8 mouse cellular contexts compared by ENCODE assay signal in genomic region chr14:21853456-21854109, GRCm38 (mm10). TPM values are rescaled to one million over a fixed set of nuclear protein-coding genes. Genes with fewer than 3 reads are reported as not detected.
DNase-seq lines count a peak whose midpoint lies in the region; ATAC-seq and TF ChIP-seq lines count a peak whose summit lies in the region.

No protein-coding gene starts in this region.

- peak overlapping the region in 1 of 2 experiments; percentile 34; a peak in 1 of 4 replicates for H3K4me3 ChIP-seq in ES-E14 (ENCODE audit: insufficient read depth in 1 of 2, low read depth in 1 of 2, low read length in 2 of 2, poor library complexity in 1 of 2, severe bottlenecking in 1 of 2)
- peak overlapping the region; percentile 42 for H3K4me3 ChIP-seq in forebrain, embryonic 10.5 days
- H3K4me3 ChIP-seq in lung, postnatal 0 days (ENCODE audit: low read depth, low read length) = peak overlapping the region; percentile 12; the same call in 1 of the 2 replicates

- H3K27ac ChIP-seq in ES-E14 (ENCODE audit: insufficient read depth, low read depth, low read length, poor library complexity, severe bottlenecking) = no peak overlapping the region
- peak overlapping the region; percentile 85 for H3K27ac ChIP-seq in forebrain, embryonic 10.5 days
- H3K27ac ChIP-seq in lung, postnatal 0 days (ENCODE audit: low read length) = 0 out of 2 replicates have a peak overlapping the region, but pooled peaks have one; percentile 20

- WGBS in forebrain, embryonic 10.5 days = 11% methylated on average over 17 of the region's 17 CpGs
- WGBS in lung, postnatal 0 days = 11% methylated on average over 17 of the region's 17 CpGs

- in situ Hi-C loops in ES-E14 (cut with MboI; ENCODE audit: low sequenced_read_pairs in 2 of 2, unreplicated experiment in 2 of 2) = loop anchor here in 1 of 2 experiments (25.0 kb wide), 1 partner anchor 716 kb away; no protein-coding TSS in a partner anchor

- TF ChIP-seq CTCF in lung, postnatal 0 days (IDR thresholded peaks at IDR 0.05) = peak; percentile 85

- no peak for TF ChIP-seq EP300 in lung, postnatal 0 days (IDR thresholded peaks at IDR 0.05)

- intact Hi-C loops in heart, postnatal 25 days (cut with DNase I) = no loop called here

- peaks cover 0 to 15% of the 10 kb centered on the region in 2 experiments; a peak in 1 of 4 replicates for H3K4me1 ChIP-seq in ES-E14 (ENCODE audit: control insufficient read depth in 2 of 2, insufficient read depth in 2 of 2, low read length in 2 of 2, poor library complexity in 1 of 2)
- H3K4me1 ChIP-seq in forebrain, embryonic 10.5 days = peaks cover 46% of the 10 kb centered on the region
- peaks cover 19% of the 10 kb centered on the region; the same call in 1 of the 2 replicates for H3K4me1 ChIP-seq in lung, postnatal 0 days (ENCODE audit: insufficient read depth, low read depth, low read length)

- no peaks in the 10 kb centered on the region for H3K9me3 ChIP-seq in ES-E14 (ENCODE audit: control insufficient read depth, insufficient read depth, low read depth, low read length)
- H3K9me3 ChIP-seq in forebrain, embryonic 10.5 days = no peaks in the 10 kb centered on the region
- no peaks in the 10 kb centered on the region for H3K9me3 ChIP-seq in lung, postnatal 0 days (ENCODE audit: low read length)

- peak overlapping the region; percentile 47 for H3K4me2 ChIP-seq in lung, postnatal 0 days (replicated peaks; ENCODE audit: low read depth, low read length)

- H3K36me3 ChIP-seq in ES-E14 (ENCODE audit: control insufficient read depth, insufficient read depth, low read length, poor library complexity, severe bottlenecking) = no peaks in the 10 kb centered on the region
- no peaks in the 10 kb centered on the region for H3K36me3 ChIP-seq in forebrain, embryonic 10.5 days (replicated peaks)
- H3K36me3 ChIP-seq in lung, postnatal 0 days (ENCODE audit: insufficient read depth, low read length) = no peaks in the 10 kb centered on the region

- no peaks in the 10 kb centered on the region; the same call in 1 of the 2 replicates for H3K27me3 ChIP-seq in forebrain, embryonic 10.5 days (ENCODE audit: poor library complexity, severe bottlenecking)
- H3K27me3 ChIP-seq in lung, postnatal 0 days (replicated peaks; ENCODE audit: insufficient read depth, low read length) = no peaks in the 10 kb centered on the region

- peak; percentile 37 for ATAC-seq in lung, postnatal 0 days

- peak overlapping the region; percentile 53; the same call in 1 of the 2 replicates for H3K9ac ChIP-seq in ES-E14 (ENCODE audit: insufficient read depth, low read depth, low read length, poor library complexity, severe bottlenecking)
- H3K9ac ChIP-seq in lung, postnatal 0 days (replicated peaks; ENCODE audit: low read depth) = no peak overlapping the region

- peak; percentile 90 for DNase-seq in ES-E14 (ENCODE audit: low read depth, low spot score)
- DNase-seq in c-Kit-positive CD71-negative TER-119-negative erythroid progenitor cells, embryonic 14.5 days (ENCODE audit: low read depth) = peak; percentile 85
- DNase-seq in forebrain, embryonic 10.5 days (ENCODE audit: extremely low spot score, low spot score) = peak; percentile 84
- peak; percentile 27 for DNase-seq in heart, postnatal 25 days (ENCODE audit: low spot score)
- DNase-seq in layer of hippocampus, adult 11-12 months (ENCODE audit: low spot score) = peak; percentile 78
- peak; percentile 90 for DNase-seq in lung, postnatal 0 days (ENCODE audit: low spot score)
- peak; percentile 37 for DNase-seq in ovary, postnatal 10 days (ENCODE audit: low spot score)
- peak; percentile 85 for DNase-seq in thymus, postnatal 0 days (ENCODE audit: low spot score)

TF ChIP-seq in ES-E14, 5 proteins besides CTCF, POLR2A, EP300 and RAD21:
- no peak for TF ChIP-seq MAFK (IDR thresholded peaks at IDR 0.05; ENCODE audit: insufficient read depth, low read depth, low read length)
- TF ChIP-seq ZNF384 (IDR thresholded peaks at IDR 0.05; ENCODE audit: low read depth, low read length) = no peak
- TF ChIP-seq ZC3H11A (IDR thresholded peaks at IDR 0.05; ENCODE audit: borderline replicate concordance, low read depth, low read length) = no peak

RNA-seq across cellular contexts. Expression of gene Comtd1, which starts 4.8 kb away (rescaled TPM):
- total RNA-seq in ES-E14 (2012; rRNA removed) = 36.6 and 88.5 TPM in 2 replicates
- 16.6 and 17.7 TPM in 2 replicates for polyA plus RNA-seq in forebrain, embryonic 10.5 days (2016; fragmentation: Nextera tagmentation; extraction: Ambion mirVana)
- total RNA-seq in heart, postnatal 25 days (2021) = 1 to 10 TPM; 7.5 to 9.5 TPM
- polyA plus RNA-seq in lung, postnatal 0 days (2015; fragmentation: Nextera tagmentation; extraction: Ambion mirVana) = 13.0 and 14.7 TPM in 2 replicates
- polyA plus RNA-seq in thymus, postnatal 0 days (2015; fragmentation: Nextera tagmentation; extraction: Ambion mirVana) = 26.3 and 29.1 TPM in 2 replicates

RNA-seq across cellular contexts. Expression of gene Vdac2, which starts 28.5 kb away (rescaled TPM):
- total RNA-seq in ES-E14 (2012; rRNA removed) = 251 and 305 TPM in 2 replicates
- 271 and 273 TPM in 2 replicates for polyA plus RNA-seq in forebrain, embryonic 10.5 days (2016; fragmentation: Nextera tagmentation; extraction: Ambion mirVana)
- 100 to 1,000 TPM; 494 to 528 TPM for total RNA-seq in heart, postnatal 25 days (2021)
- 220 and 221 TPM in 2 replicates for polyA plus RNA-seq in lung, postnatal 0 days (2015; fragmentation: Nextera tagmentation; extraction: Ambion mirVana)
- 266 and 279 TPM in 2 replicates for polyA plus RNA-seq in thymus, postnatal 0 days (2015; fragmentation: Nextera tagmentation; extraction: Ambion mirVana)

Comparison
In these comparisons a context has a peak if more than half of its experiments do, and no peak if none do; other contexts are left out.
1. DNase-seq: peak in every context shown above with its lines; median percentile 90 in ES-E14; 90 in lung, postnatal 0 days; 85 in c-Kit-positive CD71-negative TER-119-negative erythroid progenitor cells, embryonic 14.5 days; 85 in thymus, postnatal 0 days; 84 in forebrain, embryonic 10.5 days; 78 in layer of hippocampus, adult 11-12 months; 37 in ovary, postnatal 10 days; 27 in heart, postnatal 25 days.